Mouse (Mus musculus): ENCODE data around the gene Ppp1r8.

- TF ChIP-seq CTCF (IDR thresholded peaks at IDR 0.05; ENCODE audit: low read depth, low read length) (no peak), POLR2AphosphoS5 (IDR thresholded peaks at IDR 0.05; ENCODE audit: insufficient replicate concordance, low read depth, low read length) (no peak), GATA1 (IDR thresholded peaks at IDR 0.05; ENCODE audit: borderline replicate concordance, low read length) (no peak), GATA2 (IDR thresholded peaks at IDR 0.05; ENCODE audit: borderline replicate concordance, low read depth, low read length) (no peak)
These were observed at the start of gene Ppp1r8 for GRCm38 (mm10) chr4:132842970-132843704.
